Mouse (Mus musculus): Measurements from ENCODE around the gene Mterf1a. TPM values are rescaled to one million over a fixed set of nuclear protein-coding genes. Genes with fewer than 3 reads are reported as not detected.
"Not testable (repeated sequence)": the region's sequence is repeated elsewhere in the genome, so short reads cannot be mapped to it uniquely, and the experiment has no call there.

Gene Mterf1a
- polyA plus RNA-seq, 1 experiment from 2014 or later: 6.1 TPM

DNA sequence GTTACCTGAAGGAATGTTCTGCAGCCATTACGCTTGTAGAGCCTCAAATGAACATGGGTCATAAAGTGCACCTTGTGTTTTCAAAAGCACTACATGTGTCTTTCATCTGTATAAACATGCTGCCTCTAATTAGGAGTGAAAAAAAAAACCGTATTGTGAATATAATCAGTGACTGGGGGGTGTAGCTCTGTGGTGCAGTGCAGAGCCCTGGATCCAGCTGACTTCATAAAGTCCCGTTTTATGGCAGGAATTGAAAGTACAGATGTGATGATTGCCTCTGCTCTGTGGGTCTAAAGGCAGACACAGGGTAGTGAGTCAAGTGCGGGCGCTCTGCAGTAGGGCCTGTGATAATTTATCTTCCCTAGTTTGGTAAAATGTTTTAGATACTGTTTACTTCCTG is 37.0 kb upstream of the Mterf1a start:
- H3K9me3 ChIP-seq (ENCODE audit: control insufficient read depth, low read length): no peaks in the 10 kb centered on the region
- no peak overlapping the region for H3K27ac ChIP-seq (ENCODE audit: low read depth, low read length)
- peak overlapping the region; percentile 83 for H3K4me2 ChIP-seq (ENCODE audit: low read length)
- WGBS: 34% methylated on average over 5 of the region's 5 CpGs
- no peaks in the 10 kb centered on the region for H3K27me3 ChIP-seq (replicated peaks; ENCODE audit: control insufficient read depth, insufficient read depth, low read length)
- H3K9ac ChIP-seq (ENCODE audit: low read depth, low read length): 0 out of 2 replicates have a peak overlapping the region, but pooled peaks have one; percentile 14
- peaks cover 17% of the 10 kb centered on the region for H3K4me1 ChIP-seq (ENCODE audit: control insufficient read depth, insufficient read depth, low read depth, low read length)
- H3K4me3 ChIP-seq (ENCODE audit: low read length): peak overlapping the region; percentile 83
- no peak for ATAC-seq
- H3K36me3 ChIP-seq (ENCODE audit: control insufficient read depth, insufficient read depth, low read length): no peaks in the 10 kb centered on the region

DNA sequence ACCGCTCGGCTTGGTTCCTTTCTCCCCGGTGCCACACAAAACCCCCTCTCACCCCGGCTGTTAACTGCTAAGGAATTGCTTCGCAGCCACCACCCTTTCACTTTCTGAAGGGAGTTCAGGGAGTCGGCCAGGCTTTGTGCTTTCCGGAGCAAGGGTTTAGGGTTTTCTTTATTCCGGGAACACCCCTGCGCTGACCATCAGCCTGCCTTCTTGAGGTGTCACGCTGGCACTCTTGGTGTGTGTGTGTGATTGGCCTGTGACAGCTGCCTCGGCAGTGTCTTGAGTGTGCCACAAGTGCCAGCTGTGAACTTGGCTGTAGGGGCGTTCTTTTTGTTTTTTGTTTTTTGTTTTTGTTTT is 34.9 kb upstream of the Mterf1a start:
- peak overlapping the region; percentile 83 for H3K4me3 ChIP-seq (ENCODE audit: low read length)
- H3K27ac ChIP-seq (ENCODE audit: low read depth, low read length): peak overlapping the region; percentile 99
- peaks cover 17% of the 10 kb centered on the region for H3K4me1 ChIP-seq (ENCODE audit: control insufficient read depth, insufficient read depth, low read depth, low read length)
- H3K4me2 ChIP-seq (ENCODE audit: low read length): peak overlapping the region; percentile 83
- H3K36me3 ChIP-seq (ENCODE audit: control insufficient read depth, insufficient read depth, low read length): no peaks in the 10 kb centered on the region
- no peaks in the 10 kb centered on the region for H3K9me3 ChIP-seq (ENCODE audit: control insufficient read depth, low read length)
- peak overlapping the region; percentile 97 for H3K9ac ChIP-seq (ENCODE audit: low read depth, low read length)
- WGBS: 0% methylated on average over 12 of the region's 12 CpGs
- ATAC-seq: peak; percentile 66
- no peaks in the 10 kb centered on the region for H3K27me3 ChIP-seq (replicated peaks; ENCODE audit: control insufficient read depth, insufficient read depth, low read length)

DNA sequence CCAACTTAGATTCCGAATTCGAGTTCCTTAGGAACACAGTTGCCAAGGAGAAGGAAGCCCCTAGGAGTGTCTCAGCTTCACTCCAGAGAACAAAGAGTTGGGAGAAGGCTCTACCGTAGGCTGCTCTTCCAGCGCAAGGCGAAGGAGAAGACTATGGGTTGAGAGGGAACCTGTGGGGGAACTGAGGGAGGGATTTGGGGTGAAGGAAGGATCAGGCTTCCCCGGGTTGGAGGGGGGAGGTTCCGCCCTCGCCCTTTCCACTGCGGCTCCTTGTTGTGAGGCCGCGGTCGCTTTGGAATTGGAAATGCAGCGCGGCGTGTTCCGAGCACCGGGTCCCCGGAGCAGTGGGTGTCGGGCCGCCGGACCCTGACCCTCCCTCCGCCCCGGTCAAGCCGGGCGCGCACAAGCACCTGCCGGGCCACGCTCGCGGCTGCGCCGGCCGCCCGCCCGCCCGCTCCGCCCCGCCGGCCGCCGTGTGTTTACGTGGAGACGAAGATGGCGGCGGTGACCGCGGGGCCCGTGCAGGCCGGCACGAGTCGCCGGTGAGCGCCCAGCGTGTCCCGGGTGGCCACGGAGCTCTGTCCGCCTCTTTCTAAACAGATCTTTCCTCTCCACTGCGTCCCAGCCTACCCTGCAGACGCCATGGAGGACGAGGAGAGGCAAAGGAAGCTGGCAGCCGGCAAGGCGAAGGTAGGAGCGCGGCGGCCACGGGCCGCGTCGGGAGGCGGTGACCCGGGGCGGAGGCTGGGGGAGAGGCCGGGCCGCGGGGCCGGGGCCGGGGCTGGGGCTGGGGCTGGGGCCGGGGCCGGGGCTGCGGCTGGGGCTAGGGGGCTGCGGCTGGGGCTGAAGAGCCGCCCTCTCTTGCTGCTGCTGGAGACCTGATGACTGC is 34.3 kb upstream of the Mterf1a start, which contains the start of gene Akap9:
TSS of gene Akap9 (plus strand) at position 254 of the 889 bp plus-strand sequence.
- Histone ChIP-seq H3K27me3 (replicated peaks; ENCODE audit: control insufficient read depth, insufficient read depth, low read length) (no peaks in the 10 kb centered on the region), H3K4me2 (ENCODE audit: low read length) (peak within 1 kb of the TSS; percentile 83), H3K9me3 (ENCODE audit: control insufficient read depth, low read length) (no peaks in the 10 kb centered on the region), H3K36me3 (ENCODE audit: control insufficient read depth, insufficient read depth, low read length) (no peaks in the 10 kb centered on the region), H3K27ac (ENCODE audit: low read depth, low read length) (peak within 1 kb of the TSS; percentile 99), H3K9ac (ENCODE audit: low read depth, low read length) (peak within 1 kb of the TSS; percentile 97), H3K4me3 (ENCODE audit: low read length) (peak within 1 kb of the TSS; percentile 83), H3K4me1 (ENCODE audit: control insufficient read depth, insufficient read depth, low read depth, low read length) (peaks cover 17% of the 10 kb centered on the region)
- under 1% methylated on average over 54 of the region's 82 CpGs for WGBS
- peak; percentile 90 for ATAC-seq

DNA sequence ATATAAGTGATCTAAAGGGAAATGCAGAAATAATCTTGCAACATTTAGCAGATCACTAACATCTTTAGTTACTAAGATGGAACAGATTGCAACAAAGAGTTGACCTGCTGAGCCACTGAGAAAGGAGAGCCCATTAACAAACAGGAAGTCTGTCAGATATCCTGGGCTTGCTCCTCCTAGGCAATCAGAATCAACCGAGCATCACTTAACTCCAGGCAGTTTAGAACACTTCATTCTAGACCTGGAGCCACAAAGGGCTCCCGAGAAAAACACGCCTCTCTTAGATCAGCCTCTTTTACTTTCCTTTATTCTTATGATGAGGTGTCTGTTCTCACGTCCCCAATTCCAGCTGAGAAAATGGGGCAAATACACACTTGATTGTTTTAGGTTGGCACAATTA is 32.9 kb upstream of the Mterf1a start:
- Histone ChIP-seq H3K4me3 (ENCODE audit: low read length) (no peak overlapping the region), H3K27me3 (replicated peaks; ENCODE audit: control insufficient read depth, insufficient read depth, low read length) (no peaks in the 10 kb centered on the region), H3K9ac (ENCODE audit: low read depth, low read length) (peak overlapping the region; percentile 41), H3K4me1 (ENCODE audit: control insufficient read depth, insufficient read depth, low read depth, low read length) (peaks cover 16% of the 10 kb centered on the region), H3K27ac (ENCODE audit: low read depth, low read length) (0 out of 2 replicates have a peak overlapping the region, but pooled peaks have one; percentile 61), H3K9me3 (ENCODE audit: control insufficient read depth, low read length) (no peaks in the 10 kb centered on the region), H3K4me2 (ENCODE audit: low read length) (peak overlapping the region; percentile 6; the same call in 1 of the 2 replicates), H3K36me3 (ENCODE audit: control insufficient read depth, insufficient read depth, low read length) (no peaks in the 10 kb centered on the region)
- no peak for ATAC-seq
- WGBS: 18% methylated on average over 4 of the region's 4 CpGs

DNA sequence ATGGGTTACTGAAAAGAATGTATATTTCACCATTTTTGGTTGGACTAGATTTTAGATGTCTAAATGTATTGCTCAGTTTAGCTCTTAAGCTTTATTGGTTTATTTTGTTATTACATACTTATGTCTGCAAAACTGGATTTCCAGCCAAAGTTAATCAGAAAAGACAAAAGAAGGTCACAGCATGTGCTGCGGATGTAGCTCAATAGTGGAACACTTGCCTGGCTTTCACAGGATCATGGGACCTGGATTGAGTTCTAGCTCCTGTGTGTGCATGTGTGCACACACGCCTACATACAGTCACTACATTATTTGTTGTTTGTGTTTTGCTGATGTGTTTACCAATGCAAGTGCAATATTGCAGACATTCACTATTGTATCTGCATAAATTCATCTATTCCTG is 28.6 kb upstream of the Mterf1a start:
- Histone ChIP-seq H3K4me1 (ENCODE audit: control insufficient read depth, insufficient read depth, low read depth, low read length) (peaks cover 2% of the 10 kb centered on the region; the same call in 1 of the 2 replicates), H3K27me3 (replicated peaks; ENCODE audit: control insufficient read depth, insufficient read depth, low read length) (no peaks in the 10 kb centered on the region), H3K9me3 (ENCODE audit: control insufficient read depth, low read length) (no peaks in the 10 kb centered on the region), H3K36me3 (ENCODE audit: control insufficient read depth, insufficient read depth, low read length) (no peaks in the 10 kb centered on the region), H3K9ac (ENCODE audit: low read depth, low read length) (no peak overlapping the region), H3K27ac (ENCODE audit: low read depth, low read length) (no peak overlapping the region), H3K4me2 (ENCODE audit: low read length) (no peak overlapping the region), H3K4me3 (ENCODE audit: low read length) (no peak overlapping the region)
- no peak for ATAC-seq
- WGBS: 87% methylated on average over 2 of the region's 2 CpGs

DNA sequence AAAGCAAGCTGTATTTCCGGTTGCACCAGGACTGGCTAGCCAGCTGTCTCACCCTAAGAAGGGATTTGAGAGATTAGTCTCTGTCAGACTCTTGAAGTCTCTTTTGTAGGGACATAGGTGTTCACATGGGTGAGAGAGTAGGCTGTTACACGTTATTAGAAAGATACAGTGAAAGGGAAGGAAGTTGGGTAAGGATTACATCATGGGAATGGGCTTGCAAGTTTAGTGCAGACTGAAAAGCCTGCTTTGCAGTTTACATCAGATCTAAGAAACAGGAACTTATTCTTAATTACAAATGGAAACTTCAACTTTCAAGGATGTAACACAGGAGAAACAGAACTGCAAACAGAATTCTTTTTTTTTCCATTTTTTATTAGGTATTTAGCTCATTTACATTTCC is 11.7 kb upstream of the Mterf1a start:
- H3K9me3 ChIP-seq (ENCODE audit: control insufficient read depth, low read length): no peaks in the 10 kb centered on the region
- H3K36me3 ChIP-seq (ENCODE audit: control insufficient read depth, insufficient read depth, low read length): no peaks in the 10 kb centered on the region
- ATAC-seq: no peak
- H3K27ac ChIP-seq (ENCODE audit: low read depth, low read length): no peak overlapping the region
- WGBS: 76% methylated on average over 2 of the region's 2 CpGs
- no peaks in the 10 kb centered on the region for H3K4me1 ChIP-seq (ENCODE audit: control insufficient read depth, insufficient read depth, low read depth, low read length)
- H3K4me2 ChIP-seq (ENCODE audit: low read length): no peak overlapping the region
- no peak overlapping the region for H3K9ac ChIP-seq (ENCODE audit: low read depth, low read length)
- H3K27me3 ChIP-seq (replicated peaks; ENCODE audit: control insufficient read depth, insufficient read depth, low read length): no peaks in the 10 kb centered on the region
- H3K4me3 ChIP-seq (ENCODE audit: low read length): no peak overlapping the region

DNA sequence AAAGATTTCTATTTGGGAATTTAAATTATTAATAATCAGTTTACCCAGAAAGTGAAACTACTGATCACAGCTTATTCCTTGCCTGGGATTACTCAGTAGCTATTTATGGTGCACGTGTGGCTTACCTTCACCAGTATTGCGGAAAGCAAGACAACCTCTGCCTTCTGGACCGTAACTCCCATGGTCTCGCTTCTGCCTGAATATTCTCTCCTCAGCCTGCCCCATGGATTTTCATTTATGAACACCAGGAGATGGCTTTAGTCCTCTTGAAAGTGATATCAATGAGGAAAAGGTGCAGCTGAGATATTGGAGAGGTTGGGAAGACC is 524 bp upstream of the Mterf1a start:
- H3K4me2 ChIP-seq (ENCODE audit: low read length); H3K27me3 ChIP-seq (replicated peaks; ENCODE audit: control insufficient read depth, insufficient read depth, low read length); H3K36me3 ChIP-seq (ENCODE audit: control insufficient read depth, insufficient read depth, low read length); H3K27ac ChIP-seq (ENCODE audit: low read depth, low read length); H3K9me3 ChIP-seq (ENCODE audit: control insufficient read depth, low read length); ATAC-seq; H3K4me1 ChIP-seq (ENCODE audit: control insufficient read depth, insufficient read depth, low read depth, low read length); H3K9ac ChIP-seq (ENCODE audit: low read depth, low read length): not testable (repeated sequence)
- peak overlapping the region; percentile 34; the same call in 1 of the 2 replicates for H3K4me3 ChIP-seq (ENCODE audit: low read length)
- 95% methylated on average over 4 of the region's 4 CpGs for WGBS

DNA sequence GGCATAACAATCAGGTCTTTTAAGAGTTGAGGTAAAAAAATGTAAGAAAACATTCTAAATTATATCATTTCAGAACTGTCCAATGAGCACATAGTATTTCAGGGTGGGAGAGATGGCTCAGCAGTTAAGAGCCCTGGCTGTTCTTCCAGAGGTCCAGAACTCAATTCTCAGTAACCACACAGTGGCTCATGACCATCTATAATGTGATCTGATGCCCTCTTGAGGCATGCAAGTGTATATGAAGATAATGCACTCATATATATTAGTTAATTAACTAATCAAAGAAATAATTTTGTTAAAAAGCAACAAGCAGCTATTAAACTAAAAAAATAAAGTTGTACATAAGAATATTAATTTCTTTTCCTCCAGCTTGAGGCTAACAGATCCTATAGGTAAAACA is 4.5 kb downstream of the Mterf1a start:
- no peak overlapping the region for H3K27ac ChIP-seq (ENCODE audit: low read depth, low read length)
- no peak for ATAC-seq
- H3K4me3 ChIP-seq (ENCODE audit: low read length): no peak overlapping the region
- H3K4me1 ChIP-seq (ENCODE audit: control insufficient read depth, insufficient read depth, low read depth, low read length): peaks cover 6% of the 10 kb centered on the region; the same call in 1 of the 2 replicates
- no peaks in the 10 kb centered on the region for H3K36me3 ChIP-seq (ENCODE audit: control insufficient read depth, insufficient read depth, low read length)
- no peaks in the 10 kb centered on the region for H3K27me3 ChIP-seq (replicated peaks; ENCODE audit: control insufficient read depth, insufficient read depth, low read length)
- H3K4me2 ChIP-seq (ENCODE audit: low read length): no peak overlapping the region
- no peaks in the 10 kb centered on the region for H3K9me3 ChIP-seq (ENCODE audit: control insufficient read depth, low read length)
- H3K9ac ChIP-seq (ENCODE audit: low read depth, low read length): no peak overlapping the region

DNA sequence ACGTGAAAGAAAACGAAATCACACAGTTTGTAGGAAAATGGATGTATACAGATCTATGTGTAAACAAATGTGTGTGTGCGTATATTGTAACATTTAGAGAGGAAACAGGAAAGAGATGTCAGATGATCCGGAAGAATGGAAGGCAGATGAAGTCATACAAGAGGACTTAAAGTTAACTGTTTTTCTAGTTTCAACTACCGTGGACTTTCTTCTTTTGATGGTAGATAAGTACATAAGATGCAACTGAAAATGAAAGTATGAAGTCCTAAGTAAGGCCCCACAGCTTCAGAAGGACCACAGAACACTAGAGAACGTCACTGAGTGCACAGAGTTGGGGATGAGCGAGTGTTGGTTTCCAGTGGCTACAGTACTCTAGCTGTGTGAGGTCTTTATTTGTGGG is 6.9 kb downstream of the Mterf1a start:
- H3K4me3 ChIP-seq (ENCODE audit: low read length); H3K27ac ChIP-seq (ENCODE audit: low read depth, low read length); H3K4me1 ChIP-seq (ENCODE audit: control insufficient read depth, insufficient read depth, low read depth, low read length); H3K4me2 ChIP-seq (ENCODE audit: low read length); H3K27me3 ChIP-seq (replicated peaks; ENCODE audit: control insufficient read depth, insufficient read depth, low read length); ATAC-seq; H3K9me3 ChIP-seq (ENCODE audit: control insufficient read depth, low read length); H3K36me3 ChIP-seq (ENCODE audit: control insufficient read depth, insufficient read depth, low read length); H3K9ac ChIP-seq (ENCODE audit: low read depth, low read length): not testable (repeated sequence)
- 92% methylated on average over 6 of the region's 7 CpGs for WGBS

Measured in hindbrain, embryonic 16.5 days (tissue).